Mouse (Mus musculus) bone marrow macrophage, adult 2 months (primary cell): ENCODE results near the gene Fcgr3.

Experiments
- CTCF ChIP-seq: IDR thresholded peaks from 2 replicates; pipeline ENCODE4 v1.5.1; 2012; ENCODE audit warnings: low read depth, mild to moderate bottlenecking, low read length, moderate library complexity
- POLR2A ChIP-seq: IDR thresholded peaks from 2 replicates; pipeline ENCODE4 v1.6.1; 2012; ENCODE audit warnings: mild to moderate bottlenecking, low read depth, low read length, borderline replicate concordance

DNA sequence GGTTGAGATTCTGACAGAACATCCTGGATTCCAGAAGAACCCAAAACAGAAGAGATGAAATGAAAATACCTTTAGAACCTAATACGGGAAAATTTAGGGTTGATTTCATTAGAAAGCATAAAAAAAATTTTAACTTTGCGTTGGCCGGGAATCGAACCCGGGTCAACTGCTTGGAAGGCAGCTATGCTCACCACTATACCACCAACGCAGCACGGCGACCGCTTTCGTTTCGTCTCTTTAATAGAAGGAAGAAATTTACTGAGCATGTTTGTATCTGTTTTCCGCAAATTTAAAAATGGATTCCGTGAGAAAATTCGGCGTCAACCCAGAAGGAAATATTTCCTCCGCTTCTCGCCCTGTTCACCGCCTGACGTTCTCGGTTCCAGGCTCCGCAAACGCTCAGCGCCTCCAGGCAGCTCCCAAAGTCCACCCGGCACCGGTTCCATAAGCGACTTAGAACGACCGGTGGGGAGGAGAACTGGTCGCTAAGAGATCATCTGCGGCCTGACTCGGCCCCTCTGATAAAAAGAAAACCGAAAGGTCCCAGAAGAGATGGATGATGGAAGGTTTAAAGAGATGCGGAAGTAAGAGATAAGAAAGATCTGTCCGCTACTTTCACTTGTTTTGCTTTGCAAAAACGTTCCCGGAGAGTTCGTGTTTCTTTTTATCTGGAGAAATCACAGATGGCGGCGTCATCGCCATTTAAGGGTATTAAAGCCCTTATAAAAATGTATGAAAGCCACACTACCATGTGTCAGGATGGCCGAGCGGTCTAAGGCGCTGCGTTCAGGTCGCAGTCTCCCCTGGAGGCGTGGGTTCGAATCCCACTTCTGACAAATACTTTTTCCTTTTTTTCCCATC lies 26.6 kb downstream of the Fcgr3 start:
- TF ChIP-seq POLR2A = no peak
- no peak for TF ChIP-seq CTCF
